Mouse (Mus musculus) liver, embryonic 15.5 days (tissue): Measurements from ENCODE around the gene Heyl. TPM values are rescaled to one million over a fixed set of nuclear protein-coding genes. Genes with fewer than 3 reads are reported as not detected.

Experiments
- ATAC-seq: fragments of 200-750 bp; cut with Nextera tagmentation; 2 replicates; pipeline ENCODE4 v1.8.0; 2017; ENCODE audit warnings: moderate number of reproducible peaks, mild to moderate bottlenecking, moderate library complexity; ENCODE audit not compliant: insufficient read depth
- H3K27ac ChIP-seq: fragments of 300-500 bp; sonication (generic); replicated peaks from 2 replicates; pipeline ENCODE4 v1.5.1; 2015; ENCODE audit warnings: mild to moderate bottlenecking, inconsistent platforms
- H3K27me3 ChIP-seq: fragments of 300-500 bp; sonication (generic); 2 replicates; pipeline ENCODE4 v1.6.1; 2015; ENCODE audit warnings: mild to moderate bottlenecking, inconsistent platforms
- H3K36me3 ChIP-seq: fragments of 300-500 bp; sonication (generic); replicated peaks from 2 replicates; pipeline ENCODE4 v1.6.1; 2015; ENCODE audit warnings: moderate library complexity, mild to moderate bottlenecking, inconsistent platforms
- H3K4me1 ChIP-seq: fragments of 300-500 bp; sonication (generic); replicated peaks from 2 replicates; pipeline ENCODE4 v1.6.1; 2015; ENCODE audit warnings: inconsistent platforms
- H3K4me2 ChIP-seq: fragments of 300-500 bp; sonication (generic); 2 replicates; pipeline ENCODE4 v1.6.1; 2015; ENCODE audit warnings: moderate library complexity, mild to moderate bottlenecking, inconsistent platforms
- H3K4me3 ChIP-seq: fragments of 300-500 bp; sonication (generic); replicated peaks from 2 replicates; pipeline ENCODE4 v1.5.1; 2015; ENCODE audit warnings: mild to moderate bottlenecking, inconsistent platforms
- H3K9ac ChIP-seq: fragments of 300-500 bp; sonication (generic); 2 replicates; pipeline ENCODE4 v1.6.1; 2015; ENCODE audit warnings: moderate library complexity, mild to moderate bottlenecking, inconsistent platforms
- H3K9me3 ChIP-seq: fragments of 300-500 bp; sonication (generic); replicated peaks from 2 replicates; pipeline ENCODE4 v1.6.1; 2016; ENCODE audit warnings: inconsistent platforms
- WGBS: fragments of 180-500 bp; shearing (Covaris S2); methylation state at CpG from one replicate; pipeline ENCODE4 v1.1.7; 2015; ENCODE audit warnings: mixed read lengths; ENCODE audit not compliant: insufficient replicate concordance; 5-methylcytosine and 5-hydroxymethylcytosine counted together
- polyA plus RNA-seq: library from polyadenylated mRNA; unstranded; fragments of >200 nt; fragmentation: Nextera tagmentation; extraction: Ambion mirVana; gene quantifications from 2 replicates; pipeline ENCODE4 v1.2.1, GENCODE M21; 2015

The Heyl gene
- polyA plus RNA-seq = 1.2 TPM in 2 replicates

DNA sequence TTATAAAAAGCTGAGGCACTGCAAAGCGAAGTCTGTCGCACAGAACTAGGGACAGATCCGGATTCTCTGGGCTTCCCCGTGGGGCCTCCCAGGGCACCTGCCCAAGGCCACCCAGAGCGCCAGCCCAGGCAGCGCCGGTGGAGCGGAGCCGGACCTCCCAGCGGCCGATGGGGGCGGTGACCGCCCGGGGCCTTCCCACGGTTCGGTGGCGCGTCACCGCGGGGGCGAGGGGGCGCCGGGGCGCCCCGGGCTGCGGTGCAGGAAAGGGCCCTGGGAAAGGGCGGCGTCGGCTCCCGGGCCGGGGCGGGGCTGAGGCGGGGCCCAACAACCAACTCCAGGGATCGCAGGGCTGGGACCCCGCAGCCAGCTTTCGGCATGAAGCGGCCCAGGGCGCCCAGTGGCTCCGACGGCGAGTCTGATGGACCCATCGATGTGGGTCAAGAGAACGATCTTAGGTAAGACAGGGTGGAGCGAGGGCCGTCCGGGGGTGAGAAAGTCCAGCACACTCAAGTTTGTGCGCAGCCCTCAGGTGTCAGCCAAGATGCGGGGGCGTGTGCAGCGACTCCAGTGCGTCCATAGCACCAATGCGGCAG lies at the start of gene Heyl:
TSS of gene Heyl (plus strand) at position 65 of the 593 bp plus-strand sequence.
- Histone ChIP-seq H3K27ac (no peak within 1 kb of the TSS), H3K9me3 (no peaks in the 10 kb centered on the region), H3K4me3 (peak within 1 kb of the TSS; percentile 41), H3K9ac (no peak within 1 kb of the TSS), H3K27me3 (peaks cover 85% of the 10 kb centered on the region), H3K4me1 (no peaks in the 10 kb centered on the region), H3K36me3 (no peaks in the 10 kb centered on the region), H3K4me2 (peak within 1 kb of the TSS; percentile 58)
- WGBS = 3% methylated on average over 52 of the region's 52 CpGs
- peak; percentile 51 for ATAC-seq

DNA sequence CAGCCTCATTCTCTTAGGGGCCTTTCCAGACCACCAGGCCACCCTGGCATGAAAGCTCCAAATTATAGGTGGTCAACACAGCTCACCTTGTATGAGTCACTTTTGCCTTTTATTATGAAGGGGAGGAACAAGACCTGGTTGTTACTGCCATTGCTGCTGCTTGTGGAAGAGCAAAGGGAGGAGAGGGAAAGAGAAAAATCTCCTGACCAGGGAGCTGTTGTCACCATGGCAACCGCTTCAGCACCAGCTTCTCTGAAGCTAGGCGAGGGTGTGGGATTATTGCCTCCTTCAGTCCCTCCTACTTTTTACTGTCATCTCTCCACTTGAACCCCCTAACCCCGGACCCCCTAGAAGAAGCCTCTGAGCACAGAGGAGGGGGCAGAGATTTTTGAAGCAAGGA lies 48.5 kb upstream of the Heyl start:
- H3K27ac ChIP-seq = no peak overlapping the region
- 35% methylated on average over 3 of the region's 3 CpGs for WGBS
- no peak for ATAC-seq
- no peaks in the 10 kb centered on the region for H3K36me3 ChIP-seq
- no peak overlapping the region for H3K4me2 ChIP-seq
- H3K9me3 ChIP-seq = no peaks in the 10 kb centered on the region
- no peak overlapping the region for H3K9ac ChIP-seq
- H3K4me3 ChIP-seq = no peak overlapping the region
- peaks cover 14% of the 10 kb centered on the region for H3K4me1 ChIP-seq
- H3K27me3 ChIP-seq = peaks cover 74% of the 10 kb centered on the region

DNA sequence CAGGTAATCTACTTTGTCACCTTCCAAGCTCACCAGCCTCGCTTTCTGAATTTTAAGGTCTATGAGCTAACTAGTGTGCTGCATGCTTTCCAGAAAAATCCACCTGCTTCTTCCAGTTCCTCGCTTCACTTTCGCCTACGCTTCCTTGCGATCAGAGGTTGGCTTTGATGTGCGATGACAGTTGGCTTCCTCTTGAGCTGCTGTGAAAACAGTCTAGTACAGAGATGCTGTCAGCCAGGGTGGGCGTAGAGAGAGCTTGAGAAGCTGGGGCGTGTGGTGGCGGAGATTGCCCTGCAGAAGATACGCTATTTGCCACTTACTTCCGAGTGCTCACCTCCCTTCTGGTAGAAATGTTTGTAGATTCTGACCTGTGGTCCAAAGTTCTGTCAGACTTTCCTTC lies 41.0 kb upstream of the Heyl start:
- Histone ChIP-seq H3K4me1 (no peaks in the 10 kb centered on the region), H3K9me3 (no peaks in the 10 kb centered on the region), H3K27me3 (peaks cover 38% of the 10 kb centered on the region), H3K4me3 (no peak overlapping the region), H3K9ac (no peak overlapping the region), H3K36me3 (no peaks in the 10 kb centered on the region), H3K27ac (no peak overlapping the region), H3K4me2 (no peak overlapping the region)
- 62% methylated on average over 11 of the region's 11 CpGs for WGBS
- ATAC-seq = no peak

DNA sequence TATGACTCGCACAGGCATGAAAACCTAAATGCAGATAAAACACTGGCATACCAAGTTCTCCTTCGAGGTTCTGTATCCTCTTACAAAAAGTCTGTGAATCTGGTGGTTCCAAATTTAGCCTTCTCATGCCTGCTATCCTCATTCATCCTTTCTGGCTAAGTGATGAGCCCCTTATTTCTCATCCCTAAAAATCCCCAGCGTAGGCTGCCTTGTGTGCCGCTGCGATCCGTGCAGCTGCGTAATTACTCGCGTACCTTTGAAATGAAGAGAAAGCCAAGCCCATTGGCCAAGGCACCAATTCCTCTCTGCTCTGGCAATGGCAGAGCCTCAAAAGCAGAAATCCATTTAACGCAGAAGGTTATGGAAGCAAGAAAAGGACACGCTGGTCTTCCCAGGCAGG lies 39.6 kb upstream of the Heyl start:
- peaks cover 47% of the 10 kb centered on the region for H3K27me3 ChIP-seq
- no peak overlapping the region for H3K4me3 ChIP-seq
- no peak for ATAC-seq
- no peak overlapping the region for H3K4me2 ChIP-seq
- no peaks in the 10 kb centered on the region for H3K9me3 ChIP-seq
- no peak overlapping the region for H3K27ac ChIP-seq
- WGBS = 76% methylated on average over 11 of the region's 11 CpGs
- no peaks in the 10 kb centered on the region for H3K4me1 ChIP-seq
- no peaks in the 10 kb centered on the region for H3K36me3 ChIP-seq
- no peak overlapping the region for H3K9ac ChIP-seq

DNA sequence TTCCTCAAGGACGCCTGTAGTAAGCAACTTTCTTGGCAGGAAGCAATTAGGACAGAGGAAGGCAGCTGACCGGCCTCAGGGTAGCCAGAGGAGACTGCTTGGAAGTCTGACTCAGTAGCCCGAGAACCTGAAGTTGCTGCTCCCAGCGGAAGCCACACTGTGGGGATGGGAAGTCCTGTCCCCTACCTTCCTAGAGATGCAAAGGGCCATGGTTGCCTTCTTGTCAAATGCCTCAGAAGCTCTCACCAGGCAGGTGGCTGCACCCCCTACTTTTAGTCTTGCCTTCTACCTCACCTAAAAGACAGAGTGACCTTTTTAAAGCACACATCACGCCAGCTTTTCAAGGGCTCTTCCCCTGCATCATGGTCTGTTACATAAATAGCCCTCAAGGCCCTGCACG lies 36.7 kb upstream of the Heyl start:
- 28% methylated on average over 6 of the region's 6 CpGs for WGBS
- Histone ChIP-seq H3K4me2 (no peak overlapping the region), H3K4me1 (peaks cover 7% of the 10 kb centered on the region; the same call in 1 of the 2 replicates), H3K36me3 (no peaks in the 10 kb centered on the region), H3K27me3 (peaks cover 74% of the 10 kb centered on the region), H3K9me3 (no peaks in the 10 kb centered on the region), H3K4me3 (no peak overlapping the region), H3K27ac (no peak overlapping the region), H3K9ac (no peak overlapping the region)
- no peak for ATAC-seq

DNA sequence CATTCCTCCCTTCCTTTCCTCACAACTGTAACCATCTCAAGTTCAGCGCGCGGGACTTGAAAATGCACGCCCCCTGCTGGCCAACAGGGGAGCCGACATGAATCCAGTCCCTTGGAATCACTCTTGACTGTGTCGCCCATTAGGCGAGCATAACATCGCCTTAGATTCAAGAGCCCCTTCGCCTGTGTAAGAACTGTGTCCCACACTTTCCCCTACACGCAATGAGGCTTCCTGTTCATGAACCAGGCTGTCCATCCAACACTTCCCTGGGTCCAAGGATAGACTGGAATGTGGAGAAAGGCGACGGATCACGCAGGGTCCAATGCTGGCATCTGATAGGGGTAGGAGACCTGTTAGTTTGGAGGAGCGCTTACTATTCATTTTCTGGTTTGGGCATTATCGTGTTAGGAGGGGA lies 32.6 kb upstream of the Heyl start:
- Histone ChIP-seq H3K4me3 (peak overlapping the region; percentile 26; the same call in 1 of the 2 replicates), H3K27ac (no peak overlapping the region), H3K9ac (no peak overlapping the region), H3K9me3 (no peaks in the 10 kb centered on the region), H3K4me2 (peak overlapping the region; percentile 58), H3K4me1 (peaks cover 7% of the 10 kb centered on the region; the same call in 1 of the 2 replicates), H3K36me3 (no peaks in the 10 kb centered on the region), H3K27me3 (peaks cover 89% of the 10 kb centered on the region)
- ATAC-seq = no peak
- WGBS = 4% methylated on average over 15 of the region's 15 CpGs

DNA sequence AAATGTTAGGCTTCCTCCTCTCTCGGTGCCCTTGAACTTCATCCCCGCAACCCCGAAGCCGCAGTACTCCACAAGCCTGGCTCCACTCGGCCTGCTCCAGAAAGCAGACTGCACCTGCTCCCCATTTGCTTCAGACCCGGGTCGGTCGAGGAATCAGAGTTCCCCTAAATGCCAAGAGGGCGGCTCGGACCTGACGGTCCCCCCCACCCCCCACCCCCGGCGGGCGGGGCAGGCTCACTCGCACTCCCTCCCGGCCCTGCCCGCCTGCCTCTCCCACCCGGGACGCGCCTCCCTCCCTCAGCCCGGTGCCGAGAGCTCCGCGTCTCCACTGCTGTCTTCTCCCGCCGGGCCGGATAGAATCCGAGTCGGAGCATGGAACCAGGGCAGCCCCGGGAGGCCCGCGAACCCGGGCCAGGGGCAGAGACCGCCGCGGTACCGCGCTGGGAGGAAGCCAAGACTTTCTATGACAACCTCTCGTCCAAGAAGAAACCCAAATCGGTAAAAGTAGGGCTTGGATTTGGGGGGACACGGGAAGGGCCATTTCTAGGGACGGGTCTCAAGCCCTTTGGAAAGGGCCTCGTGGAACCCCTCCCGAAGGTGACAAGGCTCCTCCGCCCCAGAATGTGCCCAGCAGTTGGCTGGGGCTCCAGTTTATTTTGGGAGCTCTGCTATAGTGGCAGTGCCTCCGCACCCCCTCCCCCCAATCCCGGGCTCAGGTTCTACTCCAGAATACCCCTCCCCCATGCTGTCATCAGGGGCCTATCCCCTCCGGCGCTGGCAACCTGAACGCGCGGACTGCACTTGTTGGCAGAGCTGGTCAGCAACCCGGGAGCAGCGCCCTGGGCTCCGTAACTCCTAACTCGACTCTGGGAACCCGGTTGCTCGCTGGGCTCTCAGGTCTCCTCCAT lies 31.9 kb upstream of the Heyl start, which contains the start of gene Nt5c1a:
TSS of gene Nt5c1a (plus strand) at position 319 of the 908 bp plus-strand sequence.
- Histone ChIP-seq H3K4me1 (peaks cover 7% of the 10 kb centered on the region; the same call in 1 of the 2 replicates), H3K27ac (no peak within 1 kb of the TSS), H3K27me3 (peaks cover 87% of the 10 kb centered on the region), H3K36me3 (no peaks in the 10 kb centered on the region), H3K4me3 (peak within 1 kb of the TSS; percentile 26), H3K9ac (no peak within 1 kb of the TSS), H3K9me3 (no peaks in the 10 kb centered on the region), H3K4me2 (peak within 1 kb of the TSS; percentile 58)
- WGBS = 2% methylated on average over 58 of the region's 58 CpGs
- no peak for ATAC-seq

DNA sequence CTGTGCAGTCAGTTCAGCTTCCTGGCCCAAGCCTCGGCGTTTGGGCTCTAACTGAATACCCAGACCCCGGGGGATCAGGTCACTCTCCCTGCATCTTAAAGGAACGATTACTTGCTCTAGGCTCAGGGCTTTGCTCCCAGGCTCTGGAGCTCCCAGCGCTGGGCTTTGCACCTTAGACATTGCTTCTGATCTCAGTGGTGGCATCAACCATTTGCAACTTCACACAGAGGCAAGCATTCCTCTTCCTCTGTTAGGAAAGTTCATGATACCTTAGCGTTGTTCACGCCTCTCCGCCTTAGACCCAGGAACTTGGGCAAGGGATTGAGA lies 31.3 kb upstream of the Heyl start:
- H3K36me3 ChIP-seq = no peaks in the 10 kb centered on the region

DNA sequence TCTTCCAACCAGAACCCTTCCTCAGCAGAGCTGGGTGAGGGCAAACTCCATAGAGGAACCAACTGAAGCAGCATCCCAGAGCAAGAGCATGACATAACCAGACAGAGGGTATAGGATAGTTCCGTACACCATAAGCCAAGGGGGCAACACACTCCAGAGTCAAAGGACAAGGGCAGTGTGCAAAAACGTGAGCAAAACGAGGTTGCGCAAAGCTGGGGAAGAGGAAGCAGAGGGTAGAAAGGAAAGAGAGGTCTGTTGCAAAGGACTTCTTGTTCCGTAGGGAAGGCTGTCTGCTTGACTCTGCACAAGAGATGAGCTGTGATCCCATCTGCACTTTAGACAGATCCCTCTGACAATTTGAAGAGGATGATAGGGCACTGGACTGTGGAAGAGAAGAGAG lies 26.0 kb upstream of the Heyl start:
- H3K4me1 ChIP-seq = no peaks in the 10 kb centered on the region
- no peak overlapping the region for H3K4me3 ChIP-seq
- ATAC-seq = no peak
- no peaks in the 10 kb centered on the region for H3K9me3 ChIP-seq
- no peaks in the 10 kb centered on the region for H3K36me3 ChIP-seq
- H3K4me2 ChIP-seq = no peak overlapping the region
- H3K27me3 ChIP-seq = peaks cover 45% of the 10 kb centered on the region
- no peak overlapping the region for H3K9ac ChIP-seq
- WGBS = 29% methylated on average over 5 of the region's 5 CpGs
- no peak overlapping the region for H3K27ac ChIP-seq

More for the DNA sequence above, 31.3 kb upstream of the Heyl start:
- H3K27ac ChIP-seq = no peak overlapping the region
- no peak for ATAC-seq
- no peaks in the 10 kb centered on the region for H3K9me3 ChIP-seq
- no peak overlapping the region for H3K9ac ChIP-seq
- H3K27me3 ChIP-seq = peaks cover 84% of the 10 kb centered on the region
- no peak overlapping the region for H3K4me2 ChIP-seq
- no peak overlapping the region for H3K4me3 ChIP-seq
- H3K4me1 ChIP-seq = peaks cover 7% of the 10 kb centered on the region; the same call in 1 of the 2 replicates
- WGBS = 16% methylated on average over 8 of the region's 8 CpGs

DNA sequence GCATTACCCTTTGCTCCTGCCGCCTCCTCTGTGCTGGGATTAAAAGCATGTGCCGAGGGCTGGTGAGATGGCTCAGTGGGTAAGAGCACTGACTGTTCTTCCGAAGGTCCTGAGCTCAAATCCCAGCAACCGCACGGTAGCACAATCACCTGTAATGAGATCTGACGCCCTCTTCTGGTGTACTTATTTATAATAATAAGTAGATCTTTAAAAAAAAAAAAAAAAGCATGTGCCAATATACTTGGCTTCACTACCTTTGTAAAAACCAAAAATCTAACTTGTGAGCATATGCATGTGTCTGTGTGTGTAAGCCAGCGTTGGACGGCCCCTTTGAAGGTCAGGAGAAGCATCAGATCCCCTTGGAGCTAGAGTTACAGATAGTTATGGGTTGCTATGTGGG lies 22.4 kb upstream of the Heyl start:
- no peak overlapping the region for H3K4me3 ChIP-seq
- peaks cover 17% of the 10 kb centered on the region; the same call in 1 of the 2 replicates for H3K27me3 ChIP-seq
- no peak overlapping the region for H3K27ac ChIP-seq
- no peaks in the 10 kb centered on the region for H3K9me3 ChIP-seq
- no peak overlapping the region for H3K4me2 ChIP-seq
- WGBS = 40% methylated on average over 8 of the region's 8 CpGs
- H3K36me3 ChIP-seq = no peaks in the 10 kb centered on the region
- no peaks in the 10 kb centered on the region for H3K4me1 ChIP-seq
- no peak overlapping the region for H3K9ac ChIP-seq
- no peak for ATAC-seq

DNA sequence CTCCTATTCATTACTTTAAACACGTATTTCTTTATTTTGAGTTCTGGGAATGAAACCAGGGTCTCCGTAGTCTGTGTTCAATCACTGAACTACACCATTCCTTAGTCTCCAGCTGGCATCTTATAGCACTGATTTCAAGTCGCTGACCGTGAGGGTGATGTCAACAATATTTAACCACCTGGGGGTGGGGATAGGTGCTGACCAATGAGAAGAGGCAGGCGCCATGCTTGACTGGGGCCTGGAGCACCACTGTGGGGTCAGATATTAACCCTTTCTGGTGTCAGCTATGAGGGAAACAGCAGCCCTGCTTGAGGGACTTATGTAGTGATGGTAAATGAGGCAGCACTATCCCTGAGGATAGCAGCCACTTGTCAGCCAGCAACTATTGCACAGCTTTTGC lies 21.9 kb upstream of the Heyl start:
- Histone ChIP-seq H3K4me1 (no peaks in the 10 kb centered on the region), H3K27me3 (peaks cover 12% of the 10 kb centered on the region; the same call in 1 of the 2 replicates), H3K9ac (no peak overlapping the region), H3K36me3 (no peaks in the 10 kb centered on the region), H3K9me3 (no peaks in the 10 kb centered on the region), H3K4me3 (no peak overlapping the region), H3K27ac (no peak overlapping the region), H3K4me2 (no peak overlapping the region)
- ATAC-seq = no peak
- WGBS = 42% methylated on average over 5 of the region's 5 CpGs
